Mouse (Mus musculus) kidney, adult 2 months (tissue): ENCODE data around the gene Ccdc189. TPM values are rescaled to one million over a fixed set of nuclear protein-coding genes. Genes with fewer than 3 reads are reported as not detected.

Experiments used
- DNase-seq: peaks from one replicate; pipeline ENCODE4 v3.0.0; 2021
- H3K27ac ChIP-seq: fragments of 200-500 bp; 2 replicates; pipeline ENCODE4 v1.5.1; 2012; ENCODE audit warnings: low read depth, low read length, control low read depth, inconsistent platforms; ENCODE audit not compliant: insufficient read depth
- H3K27me3 ChIP-seq: fragments of 200-500 bp; replicated peaks from 2 replicates; pipeline ENCODE4 v1.6.1; 2012; ENCODE audit warnings: mild to moderate bottlenecking, moderate library complexity, low read length, inconsistent platforms; ENCODE audit not compliant: control insufficient read depth, insufficient read depth
- H3K36me3 ChIP-seq: fragments of 200-500 bp; 2 replicates; pipeline ENCODE4 v1.6.1; 2012; ENCODE audit warnings: mild to moderate bottlenecking, moderate library complexity, low read length, inconsistent platforms; ENCODE audit not compliant: control insufficient read depth, insufficient read depth
- H3K4me1 ChIP-seq: fragments of 200-500 bp; 2 replicates; pipeline ENCODE4 v1.6.1; 2011; ENCODE audit warnings: low read length; ENCODE audit not compliant: control insufficient read depth, insufficient read depth
- H3K4me3 ChIP-seq: fragments of 200-500 bp; 2 replicates; pipeline ENCODE4 v1.5.1; 2011; ENCODE audit warnings: mild to moderate bottlenecking, low read depth, low read length, control low read depth; ENCODE audit not compliant: insufficient read depth
- CTCF ChIP-seq: fragments of 200-500 bp; conservative IDR thresholded peaks from 2 replicates; pipeline ENCODE4 v1.5.1; 2011; ENCODE audit warnings: low read depth, mild to moderate bottlenecking, control low read depth, low read length, moderate library complexity, mixed read lengths; ENCODE audit not compliant: insufficient read depth, insufficient read length
- POLR2A ChIP-seq: fragments of 200-500 bp; IDR thresholded peaks from one replicate; pipeline ENCODE4 v1.6.1; 2011; ENCODE audit warnings: low read depth, low read length, control low read depth
- WGBS: fragments of 180-500 bp; shearing (Covaris S2); methylation state at CpG from one replicate; pipeline ENCODE4 v1.1.7; 2018; 5-methylcytosine and 5-hydroxymethylcytosine counted together
- polyA plus RNA-seq: library from polyadenylated mRNA; depleted of rRNA; stranded (reverse); fragments of >200 nt; gene quantifications from 2 replicates; pipeline ENCODE4 v1.2.3, GENCODE M21; 2012

Gene Ccdc189
- polyA plus RNA-seq, 1 experiment = 18.6 TPM

DNA sequence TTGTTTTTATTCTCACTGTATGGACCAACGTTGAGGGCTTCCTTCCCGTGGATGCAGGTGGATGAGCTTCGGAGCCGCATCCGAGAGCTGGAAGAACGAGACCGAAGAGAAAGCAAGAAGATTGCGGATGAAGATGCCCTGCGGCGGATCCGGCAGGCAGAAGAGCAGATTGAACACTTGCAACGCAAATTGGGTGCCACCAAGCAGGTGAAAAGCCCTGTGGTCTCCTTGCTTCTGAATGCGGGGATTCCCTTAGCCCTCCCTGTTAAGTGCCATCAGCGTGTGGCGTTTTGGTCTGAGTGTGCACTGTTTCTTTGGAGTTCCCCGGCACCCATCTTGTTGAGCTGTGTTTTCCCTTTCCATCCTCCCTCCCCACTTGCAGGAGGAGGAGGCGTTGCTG, 8.4 kb upstream of the Ccdc189 start:
- no peak for DNase-seq
- 94% methylated on average over 17 of the region's 17 CpGs for WGBS
- Histone ChIP-seq H3K27ac (no peak overlapping the region), H3K4me3 (no peak overlapping the region), H3K4me1 (no peaks in the 10 kb centered on the region), H3K36me3 (peaks cover 8% of the 10 kb centered on the region), H3K27me3 (no peaks in the 10 kb centered on the region)
- TF ChIP-seq POLR2A (no peak), CTCF (no peak)

DNA sequence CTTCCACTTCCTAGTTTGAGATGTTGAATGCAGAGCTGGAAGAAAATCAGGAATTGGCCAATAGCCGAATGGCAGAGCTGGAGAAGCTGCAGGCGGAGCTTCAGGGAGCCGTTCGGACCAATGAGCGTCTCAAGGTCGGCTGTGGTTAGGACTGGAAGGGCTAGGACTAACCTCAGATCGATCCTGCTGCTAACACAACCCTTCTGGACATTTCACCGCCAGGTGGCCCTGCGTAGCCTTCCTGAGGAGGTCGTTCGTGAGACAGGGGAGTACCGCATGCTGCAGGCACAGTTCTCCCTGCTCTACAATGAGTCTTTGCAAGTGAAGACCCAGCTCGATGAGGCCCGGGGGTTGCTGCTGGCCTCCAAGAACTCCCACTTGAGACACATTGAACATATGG, 4.2 kb upstream of the Ccdc189 start:
- DNase-seq = no peak
- H3K27ac ChIP-seq = no peak overlapping the region
- no peak overlapping the region for H3K4me3 ChIP-seq
- peaks cover 7% of the 10 kb centered on the region; the same call in 1 of the 2 replicates for H3K4me1 ChIP-seq
- H3K36me3 ChIP-seq = peaks cover 4% of the 10 kb centered on the region
- H3K27me3 ChIP-seq = no peaks in the 10 kb centered on the region
- WGBS = 90% methylated on average over 14 of the region's 14 CpGs
- TF ChIP-seq POLR2A (no peak), CTCF (no peak)

DNA sequence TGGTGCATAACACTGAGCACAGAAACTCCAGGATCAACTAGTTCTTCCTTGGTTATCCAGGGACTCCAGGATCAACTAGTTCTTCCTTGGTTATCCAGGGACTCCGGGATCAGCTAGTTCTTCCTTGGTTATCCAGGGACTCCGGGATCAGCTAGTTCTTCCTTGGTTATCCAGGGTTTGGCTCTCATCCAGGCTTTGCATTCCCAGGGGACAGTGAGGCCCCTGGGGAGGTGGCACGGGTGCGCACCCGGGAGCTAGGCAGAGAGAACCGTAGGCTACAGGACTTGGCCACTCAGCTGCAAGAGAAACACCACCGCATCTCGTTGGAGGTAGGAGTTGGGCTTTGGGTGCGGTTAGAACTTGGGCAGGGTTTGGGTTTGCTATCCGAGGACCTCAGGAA, 2.7 kb upstream of the Ccdc189 start:
- Histone ChIP-seq H3K27ac (no peak overlapping the region), H3K4me1 (peaks cover 7% of the 10 kb centered on the region; the same call in 1 of the 2 replicates), H3K27me3 (no peaks in the 10 kb centered on the region), H3K4me3 (no peak overlapping the region), H3K36me3 (peaks cover 4% of the 10 kb centered on the region)
- WGBS = 71% methylated on average over 10 of the region's 10 CpGs
- DNase-seq = no peak
- TF ChIP-seq POLR2A = no peak

- peaks cover 7% of the 10 kb centered on the region; the same call in 1 of the 2 replicates for H3K4me1 ChIP-seq
- no peak overlapping the region for H3K27ac ChIP-seq
- peak overlapping the region; percentile 91 for H3K4me3 ChIP-seq
- H3K36me3 ChIP-seq = peaks cover 1% of the 10 kb centered on the region
- DNase-seq = no peak
- 75% methylated on average over 9 of the region's 9 CpGs for WGBS
- TF ChIP-seq CTCF (no peak), POLR2A (no peak)
- no peaks in the 10 kb centered on the region for H3K27me3 ChIP-seq
Measured at GRCm38 (mm10) chr7:127589637-127590036, 1.2 kb upstream of the Ccdc189 start.

DNA sequence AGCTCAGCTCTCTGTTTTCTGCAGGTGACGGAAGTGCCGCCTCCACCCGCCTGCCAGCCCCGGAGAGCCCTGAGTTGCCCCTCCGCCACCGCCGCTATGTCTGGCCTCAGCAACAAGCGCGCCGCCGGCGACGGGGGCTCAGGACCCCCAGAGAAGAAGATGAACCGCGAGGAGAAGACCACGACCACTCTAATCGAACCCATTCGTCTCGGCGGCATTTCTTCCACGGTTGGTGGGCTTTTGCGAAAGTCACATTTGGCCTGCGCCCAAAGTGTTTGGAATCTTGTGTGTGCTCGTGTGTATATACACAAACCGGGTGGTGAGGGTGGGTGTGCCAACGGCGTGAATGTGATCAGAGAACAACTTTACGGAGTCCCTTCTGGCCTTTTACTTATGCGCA, 506 bp upstream of the Ccdc189 start:
- DNase-seq = no peak
- Histone ChIP-seq H3K27me3 (no peaks in the 10 kb centered on the region), H3K4me1 (peaks cover 7% of the 10 kb centered on the region; the same call in 1 of the 2 replicates), H3K27ac (peak overlapping the region; percentile 53), H3K36me3 (peaks cover 1% of the 10 kb centered on the region), H3K4me3 (peak overlapping the region; percentile 91)
- no peak for TF ChIP-seq CTCF
- no peak for TF ChIP-seq POLR2A
- 2% methylated on average over 29 of the region's 29 CpGs for WGBS

GRCm38 (mm10) chr7:127587196-127587595, 1.2 kb downstream of the Ccdc189 start:
- H3K36me3 ChIP-seq = peaks cover 4% of the 10 kb centered on the region; the same call in 1 of the 2 replicates
- no peak for DNase-seq
- no peaks in the 10 kb centered on the region for H3K27me3 ChIP-seq
- peaks cover 7% of the 10 kb centered on the region; the same call in 1 of the 2 replicates for H3K4me1 ChIP-seq
- TF ChIP-seq POLR2A (no peak), CTCF (no peak)
- 39% methylated on average over 5 of the region's 5 CpGs for WGBS
- no peak overlapping the region for H3K4me3 ChIP-seq
- no peak overlapping the region for H3K27ac ChIP-seq

DNA sequence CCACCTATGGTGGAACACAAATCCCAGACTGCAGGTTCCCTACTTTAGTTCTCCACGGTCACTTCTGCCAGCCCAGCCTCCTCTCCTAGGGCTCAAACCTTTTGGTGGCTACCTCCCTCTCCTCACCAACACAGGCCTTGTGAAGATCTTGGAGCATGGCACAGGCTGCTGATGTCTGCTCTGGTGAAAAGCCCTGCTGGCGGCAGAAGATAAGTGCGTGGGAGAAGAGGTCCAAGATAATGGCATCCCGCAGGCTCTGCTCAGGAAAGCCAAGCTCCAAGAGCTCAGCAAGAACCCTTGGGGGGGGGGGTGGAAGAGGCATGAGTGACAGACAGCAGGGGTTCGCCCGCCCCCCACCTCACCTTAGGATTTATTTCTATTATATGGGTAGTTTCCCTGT, 2.2 kb downstream of the Ccdc189 start:
- WGBS = 93% methylated on average over 6 of the region's 6 CpGs
- Histone ChIP-seq H3K4me1 (peaks cover 7% of the 10 kb centered on the region; the same call in 1 of the 2 replicates), H3K27ac (no peak overlapping the region), H3K36me3 (peaks cover 4% of the 10 kb centered on the region; the same call in 1 of the 2 replicates), H3K27me3 (no peaks in the 10 kb centered on the region), H3K4me3 (no peak overlapping the region)
- no peak for DNase-seq
- TF ChIP-seq CTCF (no peak), POLR2A (no peak)

- peaks cover 4% of the 10 kb centered on the region; the same call in 1 of the 2 replicates for H3K36me3 ChIP-seq
Measured at GRCm38 (mm10) chr7:127585031-127585430, 3.4 kb downstream of the Ccdc189 start.

More at GRCm38 (mm10) chr7:127585031-127585430, 3.4 kb downstream of the Ccdc189 start:
- Histone ChIP-seq H3K27me3 (no peaks in the 10 kb centered on the region), H3K4me1 (peaks cover 7% of the 10 kb centered on the region; the same call in 1 of the 2 replicates), H3K27ac (no peak overlapping the region), H3K4me3 (no peak overlapping the region)
- no peak for TF ChIP-seq POLR2A
- no peak for DNase-seq
- 85% methylated on average over 7 of the region's 7 CpGs for WGBS
